Mouse (Mus musculus) regulatory T cell (primary cell): ENCODE measurements at regions not wholly inside any gene's neighbourhood (a gene's known extent, or its start where the extent isn't known, plus 50 kb on each side); places are given as distances from the start of the nearest gene placed in this dataset.

ENCODE experiments used
- in situ Hi-C: fragments of 300-600 bp; cut with MboI, MseI; formaldehyde crosslinking; loops from one replicate; pipeline ENCODE4 v1.15.1; 2025; ENCODE audit warnings: high pct_unique_total_duplicates

DNA sequence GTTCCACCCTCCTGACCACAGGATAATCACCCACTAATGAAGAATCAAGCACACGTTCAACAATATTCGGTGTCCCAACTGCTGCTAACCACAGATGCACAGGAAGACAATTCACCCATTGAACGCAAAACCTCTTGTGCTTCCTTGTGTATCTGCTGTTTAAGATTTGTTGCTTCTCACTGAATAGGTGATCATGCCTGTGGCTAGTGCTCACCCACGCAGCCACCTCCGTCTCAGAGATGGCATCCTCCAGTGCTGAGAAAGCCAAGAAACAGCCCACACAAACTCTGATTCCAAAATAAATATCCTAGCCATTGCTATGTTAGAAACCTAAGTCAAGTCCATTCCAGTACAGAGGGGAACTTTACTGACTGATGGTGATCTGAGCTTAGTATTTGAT, 520.7 kb upstream of the Adamts16 start:
- in situ Hi-C loops: no loop called here

DNA sequence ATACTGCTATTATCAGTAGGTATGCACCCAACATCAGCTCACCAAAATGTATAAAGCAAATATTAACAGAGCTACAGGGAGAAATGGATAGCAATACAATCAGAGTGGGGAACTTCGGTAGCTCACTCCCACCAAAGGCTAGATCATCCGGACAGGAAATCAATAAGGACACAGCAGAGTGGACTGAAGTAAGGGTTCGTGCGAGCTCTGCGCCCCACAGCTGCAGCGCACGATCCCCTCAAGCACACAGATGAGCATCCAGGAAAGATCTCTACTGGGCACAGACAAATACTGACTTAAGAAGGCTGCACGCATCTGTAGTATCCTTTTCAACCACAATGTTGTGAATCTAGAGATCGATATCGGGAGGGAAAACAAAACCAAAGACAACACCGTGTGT, 517.5 kb upstream of the Adamts16 start:
- in situ Hi-C loops: no loop called here

DNA sequence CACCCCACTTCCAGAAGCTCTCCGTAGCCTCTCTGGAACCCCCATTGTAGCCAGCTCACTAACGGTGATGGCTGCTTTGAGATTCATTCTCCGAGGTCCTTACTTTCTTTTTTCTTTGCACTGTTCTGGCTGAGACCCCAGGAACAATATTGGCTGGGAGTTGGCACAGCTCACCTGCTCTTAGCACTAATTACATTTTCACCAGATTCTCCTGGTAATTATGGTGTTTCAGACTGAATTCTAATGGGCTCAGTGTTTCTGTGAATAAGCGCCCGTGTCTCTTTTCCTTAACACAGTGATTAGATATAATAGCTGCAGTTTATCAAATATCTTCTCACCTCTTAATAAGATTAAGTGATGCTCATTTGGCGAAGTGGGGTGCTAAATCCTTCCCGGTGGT, 509.2 kb upstream of the Adamts16 start:
- in situ Hi-C loops: no loop called here

DNA sequence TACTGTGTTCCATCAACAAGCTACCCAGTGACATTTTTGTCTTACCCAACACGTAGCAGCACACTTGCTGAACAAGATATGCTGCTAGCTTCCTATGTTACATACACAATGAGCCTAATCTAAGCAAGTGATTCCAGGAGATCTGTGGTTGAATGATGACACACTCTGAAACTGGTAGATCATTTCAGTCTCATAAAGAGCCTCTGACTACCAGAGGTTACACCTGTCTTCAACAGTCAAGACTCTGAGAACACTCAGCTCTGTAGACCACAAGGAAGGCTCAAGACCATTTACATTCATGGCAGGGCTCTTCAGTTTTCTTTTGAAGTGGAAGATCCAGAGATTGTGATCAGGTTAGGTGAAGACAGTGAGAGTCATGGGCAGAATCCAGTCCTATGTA, 501.3 kb upstream of the Adamts16 start:
- in situ Hi-C loops: no loop called here

DNA sequence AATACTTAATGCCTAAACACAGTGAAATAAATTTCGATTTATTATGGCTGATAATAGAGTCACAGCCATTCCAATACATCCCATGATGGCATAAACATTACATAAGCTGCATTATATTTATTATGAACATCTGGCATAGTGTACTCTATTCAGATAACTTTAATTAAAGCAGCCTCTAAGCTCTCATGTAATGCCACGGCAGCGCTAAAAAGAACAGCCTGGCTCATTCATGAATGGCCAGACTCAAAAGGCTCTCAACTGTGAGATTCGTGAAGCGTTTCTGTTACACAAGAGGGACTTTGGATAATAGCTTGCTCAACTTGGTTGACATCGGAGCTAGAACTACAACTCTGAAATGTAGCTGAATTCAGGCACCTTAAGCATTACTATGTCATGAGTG, 497.1 kb upstream of the Adamts16 start:
- in situ Hi-C loops: no loop called here

DNA sequence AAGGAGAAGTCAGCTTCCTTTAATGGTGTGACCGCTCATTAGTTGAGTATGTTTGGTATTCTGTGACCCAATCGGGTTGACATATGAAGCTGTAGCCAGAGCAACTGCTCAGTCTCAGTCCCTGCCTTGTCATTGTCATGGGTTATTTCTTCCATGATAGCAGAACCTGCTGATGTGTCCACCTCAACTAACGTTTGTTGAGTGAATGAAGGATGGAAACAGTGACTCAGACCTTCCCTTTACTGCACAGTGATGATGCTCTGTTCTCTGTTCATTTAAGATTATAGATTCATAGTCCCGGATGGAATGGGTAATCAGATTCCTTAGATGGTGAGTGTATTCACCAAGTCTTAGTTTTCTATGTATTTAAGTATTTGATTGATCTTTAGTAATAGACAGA, 493.3 kb upstream of the Adamts16 start:
- in situ Hi-C loops: no loop called here

DNA sequence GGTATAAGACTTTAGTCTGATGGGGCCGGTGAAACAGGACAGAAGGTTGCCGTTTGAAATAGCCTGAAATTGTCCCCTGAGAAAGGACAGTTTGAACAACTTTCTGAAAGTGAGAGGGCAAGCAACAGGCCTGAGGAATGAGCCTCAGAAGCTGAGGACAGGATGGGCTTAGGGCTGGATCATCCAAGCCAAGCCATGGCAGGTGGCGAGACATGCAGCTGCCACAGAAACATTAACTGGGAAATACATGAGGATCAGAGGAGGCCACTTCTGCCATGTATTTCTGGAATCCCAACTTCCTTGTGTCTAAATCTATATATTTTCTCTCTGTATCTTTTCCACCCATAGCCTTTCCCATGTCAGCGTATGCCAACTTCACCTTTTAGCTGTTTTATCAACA, 491.5 kb upstream of the Adamts16 start:
- in situ Hi-C loops: no loop called here

DNA sequence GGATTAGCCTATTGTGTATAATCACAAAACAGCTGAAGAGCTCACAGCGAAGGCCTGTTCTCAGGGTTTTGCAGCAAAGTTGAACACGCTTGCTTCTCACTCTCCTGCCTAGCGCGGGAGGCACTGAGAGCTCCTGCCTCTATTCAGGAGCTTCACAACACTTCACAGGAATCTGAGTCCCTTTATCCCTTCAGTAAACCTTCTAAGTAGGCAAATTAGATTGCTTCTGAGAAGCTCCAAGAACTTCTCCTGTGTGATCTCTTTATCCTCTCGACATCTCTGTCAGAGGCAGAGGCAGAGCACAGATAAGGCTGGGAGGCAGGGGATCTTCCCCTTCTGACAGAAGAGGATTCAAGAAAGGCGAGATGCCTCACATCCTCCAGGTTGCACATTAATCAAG, 488.7 kb upstream of the Adamts16 start:
- in situ Hi-C loops: no loop called here

DNA sequence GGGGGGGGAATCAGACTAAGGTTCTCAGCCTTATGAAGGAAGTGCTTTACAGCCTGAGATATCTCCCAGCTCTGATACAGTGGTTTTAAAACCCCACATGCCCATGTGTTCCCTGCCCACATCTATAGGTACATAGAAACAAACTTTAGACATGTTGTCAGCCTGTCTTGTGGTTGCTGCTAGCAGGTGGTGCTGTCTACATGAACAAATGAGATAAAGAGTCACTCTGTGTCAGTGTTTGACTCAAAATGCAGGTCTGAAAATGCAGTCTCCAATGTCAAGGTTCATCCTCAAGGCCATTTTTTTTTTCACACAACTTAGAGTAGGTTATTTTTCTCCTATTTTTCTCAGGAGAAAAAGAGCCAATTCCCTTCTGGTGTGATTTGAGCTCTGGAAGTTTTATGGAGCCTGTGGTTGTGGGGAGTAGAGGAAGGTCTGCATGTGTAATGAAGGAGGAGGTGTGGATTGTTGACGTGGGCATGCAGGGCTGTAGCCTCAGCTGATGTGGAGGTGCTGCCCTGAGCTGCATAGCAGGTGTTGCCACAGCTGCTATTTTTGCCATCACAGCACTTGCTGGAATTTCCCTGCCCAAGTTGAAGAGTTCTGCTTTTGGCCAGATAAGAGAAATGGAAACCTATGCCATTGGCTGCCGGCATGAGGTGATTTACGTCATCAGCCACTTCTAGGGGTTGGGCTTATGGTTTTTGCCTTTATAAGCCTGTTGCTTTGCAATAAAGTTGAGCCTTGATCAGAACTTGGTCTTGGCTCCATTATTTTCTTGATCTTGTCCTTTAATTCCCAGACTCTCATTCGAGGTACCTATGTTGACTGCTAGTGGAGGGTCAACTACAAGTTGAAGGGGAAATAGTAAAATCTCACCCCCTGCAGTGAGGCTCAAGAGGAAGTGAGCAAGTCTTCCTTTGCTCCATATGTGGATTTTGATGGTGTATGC, 486.5 kb upstream of the Adamts16 start:
- in situ Hi-C loops: no loop called here

DNA sequence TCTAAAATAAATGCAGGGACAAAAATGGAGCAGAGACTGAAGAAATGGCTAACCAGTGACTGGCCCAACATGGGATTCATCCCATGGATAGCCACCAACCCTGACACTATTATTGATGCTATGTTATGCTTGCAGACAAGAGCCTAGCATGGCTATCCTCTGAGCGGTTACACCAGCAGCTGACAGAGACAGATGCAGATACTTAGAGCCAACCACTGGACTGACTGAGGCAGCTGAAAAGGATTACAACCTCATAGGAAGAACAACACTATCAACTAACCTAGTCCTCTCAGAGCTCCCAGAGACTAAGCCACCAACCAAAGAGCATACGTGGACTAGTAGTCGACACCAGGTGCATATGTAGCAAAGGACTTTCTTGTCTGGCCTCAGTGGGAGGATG, 478.9 kb upstream of the Adamts16 start:
- in situ Hi-C loops: no loop called here

DNA sequence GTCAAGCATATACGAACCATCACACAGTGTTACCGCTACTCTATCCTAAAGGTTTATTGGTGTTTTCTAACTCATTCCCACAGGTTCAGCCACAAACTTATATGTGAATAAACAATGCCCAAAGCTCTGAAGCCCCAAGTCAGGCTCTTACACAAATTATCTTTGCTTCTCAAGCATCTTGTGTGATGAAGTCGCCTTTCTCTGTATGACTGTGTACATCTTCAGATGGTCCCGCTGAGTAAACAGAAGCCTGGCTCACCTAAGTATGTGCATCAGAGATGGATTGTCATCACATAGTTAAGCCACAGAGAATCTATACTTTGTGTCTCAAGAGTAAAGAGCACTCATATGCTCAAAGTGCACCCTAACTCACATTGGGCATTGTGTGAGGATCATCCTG, 462.3 kb upstream of the Adamts16 start:
- in situ Hi-C loops: no loop called here

DNA sequence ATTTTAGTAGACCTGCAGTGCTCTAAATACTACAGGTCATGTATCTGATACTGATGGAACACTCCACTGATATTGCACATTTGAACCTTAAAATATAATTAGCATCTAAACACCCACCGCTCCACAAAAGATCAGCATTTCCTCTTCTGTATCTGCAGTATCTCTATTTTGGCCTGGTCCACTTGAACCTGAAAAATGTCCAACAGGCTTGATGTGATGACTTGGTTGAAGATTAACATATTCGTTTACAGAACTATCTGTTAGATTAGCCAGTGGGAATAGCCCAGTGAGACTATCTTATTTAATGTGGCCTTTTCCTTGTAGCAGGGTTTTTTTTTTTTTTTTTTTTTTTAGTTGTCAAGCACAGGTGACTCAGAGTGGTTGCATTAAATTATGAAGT, 434.4 kb upstream of the Adamts16 start:
- in situ Hi-C loops: no loop called here

DNA sequence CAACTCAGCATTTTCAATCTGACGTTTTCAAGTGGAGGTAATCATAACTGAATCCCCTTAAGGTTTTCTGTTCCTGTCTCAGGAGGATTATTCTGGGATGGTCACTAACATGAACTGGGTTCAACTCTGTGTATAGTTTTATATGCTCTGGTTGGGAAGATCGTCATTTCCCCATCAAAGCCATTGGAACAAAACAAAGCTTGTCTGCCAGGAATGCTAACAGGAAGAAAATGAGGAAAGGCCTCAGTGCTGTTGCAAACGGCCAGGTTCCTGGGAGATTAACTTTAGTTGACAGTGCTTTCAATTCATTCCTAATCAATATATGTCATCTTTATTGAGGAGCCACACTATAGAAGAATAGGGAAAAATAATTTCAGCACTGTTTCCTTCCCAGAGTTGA, 432.5 kb upstream of the Adamts16 start:
- in situ Hi-C loops: no loop called here

DNA sequence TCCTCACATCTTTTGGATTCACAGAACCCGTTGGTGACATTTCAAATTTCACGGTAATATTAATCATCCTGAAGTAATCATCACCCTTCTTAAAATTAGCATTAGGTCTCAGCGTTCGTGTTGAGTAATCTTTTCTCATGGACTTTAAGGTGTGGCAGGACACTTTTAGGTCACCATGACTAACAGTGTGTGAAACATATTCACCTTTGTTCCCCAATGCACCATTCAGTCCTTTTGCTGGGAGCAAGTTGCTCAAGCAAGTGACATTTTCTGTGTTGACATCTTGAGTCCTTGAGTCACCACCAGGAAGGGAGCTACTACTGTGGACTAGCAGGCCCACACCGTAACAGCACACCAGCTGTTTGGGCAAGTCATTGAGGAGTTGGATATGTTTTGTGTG, 431.9 kb upstream of the Adamts16 start:
- in situ Hi-C loops: no loop called here

DNA sequence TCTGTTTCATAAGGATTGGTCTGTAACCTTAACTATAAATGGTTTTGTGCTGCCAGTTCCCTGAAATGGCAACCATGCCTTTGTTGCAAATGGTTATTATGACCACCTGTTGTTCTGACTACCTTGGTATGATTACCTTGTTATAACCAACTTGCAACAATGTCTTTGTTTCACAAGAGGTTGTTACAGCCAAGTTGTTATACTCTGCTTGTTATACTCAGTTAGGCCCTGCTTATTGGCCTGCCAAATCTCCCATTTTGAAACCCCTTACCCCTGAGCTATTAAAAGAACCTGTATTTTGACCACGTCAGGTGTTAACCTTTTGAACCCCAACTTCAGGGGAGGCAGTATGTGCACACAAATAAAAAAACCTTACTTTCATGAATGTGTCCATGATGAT, 431.5 kb upstream of the Adamts16 start:
- in situ Hi-C loops: no loop called here

DNA sequence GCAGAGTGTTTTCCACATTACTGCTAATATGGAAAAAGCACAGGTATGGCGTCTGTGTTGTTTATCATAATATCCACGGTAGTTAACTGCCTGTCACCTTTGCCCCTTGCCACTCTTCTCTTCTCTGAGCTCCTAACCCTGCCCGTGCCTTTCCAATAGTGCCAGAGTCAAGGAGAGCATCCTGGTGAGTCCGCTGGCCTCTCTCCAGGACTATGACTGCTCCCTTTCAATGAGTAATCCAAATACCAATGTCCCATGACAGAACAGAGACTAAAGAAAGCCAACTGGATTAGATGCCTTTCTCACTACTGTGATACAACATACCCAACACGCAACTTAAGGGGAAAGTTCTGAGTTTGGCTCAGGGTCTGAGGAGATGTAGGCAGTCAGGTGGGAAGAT, 430.8 kb upstream of the Adamts16 start:
- in situ Hi-C loops: no loop called here

DNA sequence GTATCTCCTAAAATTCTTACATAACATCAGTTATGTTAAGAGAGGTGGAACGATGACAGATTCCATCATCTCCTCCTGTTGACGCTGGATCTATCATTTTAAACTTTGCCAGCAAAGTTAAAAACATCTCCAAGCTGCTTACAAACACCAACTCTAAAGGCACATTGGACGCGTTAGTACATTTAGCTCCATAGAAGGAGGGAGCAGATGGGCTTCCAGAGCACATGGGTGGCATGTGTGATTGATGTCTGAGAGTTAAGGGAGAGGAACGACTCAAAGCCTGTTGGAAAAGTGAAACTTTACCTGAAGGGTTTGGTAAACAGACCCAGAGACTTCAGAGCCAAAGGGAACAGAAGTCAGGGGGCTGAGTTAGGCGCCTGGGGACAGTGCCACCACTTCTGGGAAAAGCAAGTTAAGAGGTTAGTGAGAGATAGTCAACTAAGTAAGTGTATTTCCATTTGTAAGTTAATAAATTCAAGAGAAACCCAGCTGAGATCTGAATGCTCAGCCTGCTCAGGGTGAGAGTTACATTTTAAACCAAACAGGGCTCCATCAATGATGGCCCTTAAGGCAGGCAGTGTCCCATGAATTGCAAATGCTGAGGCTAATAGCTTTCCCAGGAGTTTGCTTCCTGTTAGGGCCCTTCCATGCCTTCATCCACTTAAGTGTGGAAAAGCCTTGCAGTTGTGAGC, 430.3 kb upstream of the Adamts16 start:
- in situ Hi-C loops: no loop called here

DNA sequence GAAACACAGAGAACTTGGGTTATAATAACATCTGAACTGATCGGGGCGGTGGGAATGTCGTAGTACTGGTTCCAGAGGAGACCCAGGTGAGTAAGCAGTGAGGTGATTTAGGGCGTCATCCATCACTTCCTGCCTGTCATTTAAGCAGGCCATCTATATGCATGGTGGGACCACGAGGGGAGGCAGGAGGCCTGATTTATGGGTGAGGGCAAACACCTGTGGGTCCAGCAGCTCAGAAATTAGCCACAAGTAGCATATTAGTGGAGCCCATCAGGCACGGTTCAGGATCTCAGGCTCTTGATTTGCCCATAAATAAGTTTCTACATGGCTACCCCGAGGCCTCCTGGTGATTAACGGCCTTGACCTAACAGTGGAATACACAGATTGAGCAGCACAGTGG, 428.8 kb upstream of the Adamts16 start:
- in situ Hi-C loops: no loop called here

DNA sequence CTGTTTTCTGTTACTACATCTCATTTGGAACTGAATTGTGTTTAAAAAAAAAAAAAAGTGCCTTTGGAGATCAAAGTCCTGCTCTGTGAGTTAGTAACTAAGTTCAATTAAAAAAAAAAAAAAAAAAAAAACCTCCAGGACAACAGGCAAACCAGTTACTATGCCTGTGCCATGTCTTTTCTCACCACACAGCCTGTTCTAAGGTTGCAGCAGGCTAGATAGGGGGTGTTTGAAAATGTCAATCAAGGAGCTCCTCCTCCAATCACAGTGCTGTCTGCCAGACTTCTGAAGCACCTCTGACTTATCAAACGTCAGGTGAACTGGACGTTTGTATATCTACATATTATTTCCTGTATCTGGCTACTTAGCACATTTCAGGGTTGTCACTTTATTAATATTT, 427.9 kb upstream of the Adamts16 start:
- in situ Hi-C loops: no loop called here

DNA sequence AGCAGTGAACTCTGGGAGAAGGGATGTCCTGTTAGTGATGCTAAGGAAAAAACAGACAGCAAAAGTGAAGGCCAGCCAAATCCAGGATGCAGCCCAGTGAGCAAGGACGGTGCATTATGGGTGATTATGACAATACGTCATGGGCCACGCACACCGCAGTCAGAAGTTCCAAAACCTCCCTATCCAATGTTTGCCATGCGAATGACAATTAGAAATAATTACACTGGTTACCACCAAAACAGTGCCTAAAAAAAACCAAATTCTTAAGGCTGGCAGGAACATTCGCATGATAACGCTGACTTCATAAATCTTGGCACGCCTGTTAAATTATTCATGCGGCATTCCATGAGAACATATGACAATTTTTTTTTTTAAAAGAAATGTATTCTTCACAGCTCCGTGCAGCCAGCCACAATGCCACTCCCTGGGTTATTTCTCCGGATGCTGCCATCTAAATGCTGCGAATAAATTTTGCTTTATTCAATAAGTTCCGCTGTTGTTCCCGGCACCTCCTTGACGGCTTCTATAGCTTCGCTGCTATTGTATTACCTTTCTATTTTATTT, 421.8 kb upstream of the Adamts16 start:
- in situ Hi-C loops: no loop called here

DNA sequence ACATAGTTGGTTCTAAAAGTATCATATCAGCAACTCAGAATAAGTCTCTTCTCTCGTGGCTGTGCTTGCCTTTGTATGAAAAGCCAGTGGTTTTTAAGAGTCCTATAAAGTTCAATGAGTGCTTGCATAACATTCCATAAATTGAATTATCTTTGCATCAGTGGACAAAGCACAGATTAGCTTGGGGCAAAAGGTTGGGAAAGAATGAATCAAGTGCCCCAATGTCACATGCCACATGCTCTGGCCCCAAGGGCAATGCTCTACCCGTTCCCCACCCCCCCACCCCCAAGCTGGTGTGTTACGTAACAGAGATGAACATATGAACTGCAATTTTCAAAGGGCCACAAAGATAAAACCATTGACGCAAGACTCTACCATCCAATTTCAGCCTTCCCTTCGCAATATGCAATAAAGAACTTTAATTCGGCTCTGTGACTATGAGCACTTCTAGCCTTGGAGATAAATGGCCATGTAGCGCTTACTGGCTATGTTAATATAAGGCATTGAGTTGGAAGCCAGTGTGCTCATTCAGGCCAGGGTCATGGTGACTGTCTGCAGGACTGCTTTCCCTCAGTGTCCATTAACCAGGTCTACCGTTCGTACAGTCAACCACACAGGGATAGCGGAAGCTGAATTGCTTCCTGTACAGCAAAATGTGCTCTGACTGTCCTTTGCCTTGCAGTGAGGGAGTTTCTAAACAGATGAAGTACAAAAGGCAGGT, 421.1 kb upstream of the Adamts16 start:
- in situ Hi-C loops: no loop called here

DNA sequence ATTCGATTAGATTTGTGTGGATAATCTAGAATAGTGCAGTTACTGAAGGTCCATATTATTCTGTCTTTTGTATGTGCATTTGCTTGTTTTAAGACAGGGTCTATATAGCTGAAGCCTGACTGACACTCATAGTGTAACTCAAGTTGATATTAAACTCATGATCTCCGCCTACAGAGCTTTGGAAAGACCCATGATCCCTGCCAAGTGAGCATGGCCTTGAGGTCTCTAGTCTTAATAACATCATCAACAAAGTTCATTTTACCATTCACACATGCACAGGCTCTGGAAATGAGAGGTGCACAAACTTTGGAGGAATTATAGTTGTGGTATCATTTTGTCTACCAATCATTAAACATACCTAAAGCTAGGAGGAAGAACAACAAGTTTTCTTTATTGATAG, 412.4 kb upstream of the Adamts16 start:
- in situ Hi-C loops: no loop called here
